Mouse (Mus musculus) small intestine, adult 2 months (tissue): ENCODE measurements around the gene Slc43a2.

Source experiments
- CTCF ChIP-seq: fragments of 200-500 bp; IDR thresholded peaks from 2 replicates; pipeline ENCODE4 v1.5.1; 2012; ENCODE audit warnings: low read depth, mild to moderate bottlenecking, control low read depth, inconsistent platforms, low read length, moderate library complexity, mixed read lengths; ENCODE audit not compliant: insufficient replicate concordance, insufficient read length; ENCODE audit errors: extremely low read depth
- POLR2A ChIP-seq: fragments of 200-500 bp; IDR thresholded peaks from 2 replicates; pipeline ENCODE4 v1.6.1; 2012; ENCODE audit warnings: low read depth, mild to moderate bottlenecking, control low read depth, inconsistent platforms, low read length, moderate library complexity

- no peak for TF ChIP-seq CTCF
- TF ChIP-seq POLR2A: no peak
Observed at GRCm38 (mm10) chr11:75512301-75513018, 19.0 kb upstream of the Slc43a2 start.
